Mouse (Mus musculus): ENCODE measurements at regions not wholly inside any gene's neighbourhood (a gene's known extent, or its start where the extent isn't known, plus 50 kb on each side); places are given as distances from the start of the nearest gene placed in this dataset.

DNA sequence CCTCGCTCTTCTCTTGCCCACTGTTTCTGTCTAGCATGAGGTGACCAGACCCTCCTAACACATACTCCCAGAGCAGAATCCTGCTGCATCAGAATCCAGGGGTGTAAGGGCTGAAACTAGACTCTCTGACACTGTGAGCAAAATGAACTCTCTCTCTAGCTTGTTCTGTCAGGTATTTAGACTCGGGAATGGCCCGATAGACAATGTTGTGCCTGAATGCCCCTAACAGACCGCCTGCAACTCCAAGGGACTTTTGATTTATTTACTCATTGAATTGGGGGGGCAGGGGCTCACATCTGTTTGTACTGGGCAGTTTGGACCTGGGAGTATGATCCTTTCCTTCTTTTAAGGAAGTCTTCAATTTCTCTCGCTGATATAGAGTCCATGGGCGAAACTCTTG lies 469.3 kb upstream of the Trpc7 start:
- ATAC-seq (replicated peaks in 1 of 2; ENCODE audit: insufficient read depth in 1 of 2, low FRiP score in 2 of 2, low TSS enrichment in 1 of 2, low read depth in 1 of 2, poor library complexity in 2 of 2, severe bottlenecking in 2 of 2): no peak

DNA sequence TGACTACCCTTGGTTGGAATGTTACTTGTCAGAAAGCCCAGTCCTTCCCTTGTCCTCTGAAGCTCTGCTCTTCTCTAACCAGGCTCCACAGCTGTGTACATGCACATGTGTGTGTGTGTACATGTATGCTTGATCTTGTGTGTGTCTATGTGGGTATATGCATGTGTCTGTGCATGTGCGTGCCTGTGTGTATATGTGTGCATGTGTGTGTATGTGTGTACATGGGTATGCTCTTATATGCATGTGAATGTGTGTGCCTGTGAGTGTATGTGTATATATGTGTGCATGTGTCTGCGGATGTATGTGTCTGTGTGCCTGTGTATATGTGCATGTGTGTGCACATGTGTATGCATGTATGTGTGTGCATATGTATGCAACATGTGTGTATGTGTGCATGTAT lies 468.6 kb upstream of the Trpc7 start:
- no peak for ATAC-seq (replicated peaks in 1 of 2; ENCODE audit: insufficient read depth in 1 of 2, low FRiP score in 2 of 2, low TSS enrichment in 1 of 2, low read depth in 1 of 2, poor library complexity in 2 of 2, severe bottlenecking in 2 of 2)

DNA sequence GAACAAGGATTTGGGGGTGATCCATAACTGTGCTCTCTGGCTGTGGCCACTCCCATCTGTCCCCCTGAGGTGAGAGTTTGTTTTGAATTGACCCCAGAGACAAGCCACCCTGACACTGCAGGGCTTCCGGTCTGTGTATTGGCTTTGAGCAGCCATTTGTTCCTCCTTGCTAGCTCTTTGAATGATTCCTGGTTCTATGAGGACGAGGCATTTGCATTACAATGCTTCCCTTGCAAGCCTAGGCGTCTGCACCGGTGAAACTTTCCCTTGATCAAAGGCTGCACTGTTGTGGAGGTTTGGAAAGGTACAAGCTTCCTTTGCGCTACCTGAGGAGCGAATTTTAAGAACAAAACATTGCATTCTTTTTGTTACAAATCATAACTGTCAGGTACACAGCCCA lies 466.8 kb upstream of the Trpc7 start:
- ATAC-seq (replicated peaks in 1 of 2; ENCODE audit: insufficient read depth in 1 of 2, low FRiP score in 2 of 2, low TSS enrichment in 1 of 2, low read depth in 1 of 2, poor library complexity in 2 of 2, severe bottlenecking in 2 of 2): no peak

DNA sequence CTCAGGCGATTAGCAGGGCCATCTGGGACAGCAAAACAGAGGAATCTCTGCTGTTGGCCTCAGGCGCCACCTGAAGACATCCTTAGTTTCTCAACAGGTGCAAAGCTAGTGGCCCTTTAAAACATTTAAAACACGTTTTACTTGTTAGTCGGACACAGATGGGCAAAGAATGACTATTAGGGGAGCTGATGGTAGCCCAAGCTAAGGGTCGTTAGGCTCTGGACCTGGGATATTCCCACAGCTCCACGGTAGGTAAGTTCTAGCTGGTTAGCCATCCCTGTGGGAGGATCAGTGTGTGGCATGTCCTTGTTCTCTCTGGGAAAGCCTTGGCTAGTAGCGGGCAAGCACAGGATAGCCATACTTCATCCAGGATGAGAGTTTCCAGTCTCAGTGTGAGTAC lies 465.5 kb upstream of the Trpc7 start:
- ATAC-seq (replicated peaks in 1 of 2; ENCODE audit: insufficient read depth in 1 of 2, low FRiP score in 2 of 2, low TSS enrichment in 1 of 2, low read depth in 1 of 2, poor library complexity in 2 of 2, severe bottlenecking in 2 of 2): no peak

DNA sequence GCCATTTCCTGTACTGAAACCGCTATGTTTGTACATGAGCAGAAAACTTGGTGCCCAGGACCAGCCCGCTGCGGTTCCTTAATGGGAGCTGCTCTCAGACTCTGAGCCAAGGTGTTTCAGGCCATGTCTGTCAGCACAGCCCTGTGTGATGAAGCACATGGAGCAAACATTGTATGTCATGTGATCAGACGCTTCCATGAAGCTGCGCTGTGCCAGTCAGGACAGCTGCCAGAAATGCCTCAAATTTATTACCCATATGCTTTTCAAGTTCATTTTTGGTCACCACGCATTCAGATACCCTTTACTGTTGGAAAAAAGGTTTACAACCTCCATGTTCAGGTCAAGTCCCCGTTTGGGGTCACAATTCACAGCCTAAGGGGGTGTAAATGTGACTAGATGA lies 458.8 kb upstream of the Trpc7 start:
- no peak for ATAC-seq (replicated peaks in 1 of 2; ENCODE audit: insufficient read depth in 1 of 2, low FRiP score in 2 of 2, low TSS enrichment in 1 of 2, low read depth in 1 of 2, poor library complexity in 2 of 2, severe bottlenecking in 2 of 2)

DNA sequence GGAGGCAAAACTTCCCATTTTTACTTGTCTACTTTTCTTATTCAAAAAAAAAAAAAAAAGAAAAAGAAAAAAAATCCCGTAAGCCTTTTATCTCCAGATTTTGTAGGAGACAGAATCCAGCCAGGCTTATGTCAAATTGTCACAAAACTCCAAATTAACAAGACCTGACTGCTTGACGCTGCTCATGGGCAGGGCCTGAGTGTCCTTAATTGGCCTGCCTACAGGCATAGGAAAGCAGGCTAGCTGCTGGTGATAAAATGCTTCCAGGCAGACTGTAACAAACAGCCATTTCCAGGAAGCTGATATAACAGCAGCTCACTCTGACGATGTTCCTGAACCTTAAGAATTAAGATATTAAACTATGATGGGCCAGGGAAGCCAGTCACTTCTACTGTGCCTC lies 458.2 kb upstream of the Trpc7 start:
- ATAC-seq (replicated peaks in 1 of 2; ENCODE audit: insufficient read depth in 1 of 2, low FRiP score in 2 of 2, low TSS enrichment in 1 of 2, low read depth in 1 of 2, poor library complexity in 2 of 2, severe bottlenecking in 2 of 2): no peak

DNA sequence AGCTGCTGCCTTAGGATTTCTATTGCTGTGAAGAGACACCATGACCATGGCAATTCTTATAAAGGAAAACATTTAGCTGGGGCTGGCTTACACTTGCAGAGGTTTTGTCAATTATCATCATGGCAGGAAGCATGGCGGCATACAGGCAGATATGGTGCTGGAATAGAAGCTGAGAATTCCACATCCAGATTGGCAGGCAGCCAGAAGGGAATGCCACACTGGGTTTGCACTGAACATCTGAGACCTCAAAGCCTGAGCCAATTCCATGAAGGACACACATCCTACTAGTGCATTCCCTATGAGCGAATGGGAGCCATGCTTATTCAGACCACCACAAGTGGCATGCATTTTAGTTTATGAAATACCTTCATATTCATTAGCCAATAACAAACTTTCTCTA lies 455.0 kb upstream of the Trpc7 start:
- no peak for ATAC-seq (replicated peaks in 1 of 2; ENCODE audit: insufficient read depth in 1 of 2, low FRiP score in 2 of 2, low TSS enrichment in 1 of 2, low read depth in 1 of 2, poor library complexity in 2 of 2, severe bottlenecking in 2 of 2)

DNA sequence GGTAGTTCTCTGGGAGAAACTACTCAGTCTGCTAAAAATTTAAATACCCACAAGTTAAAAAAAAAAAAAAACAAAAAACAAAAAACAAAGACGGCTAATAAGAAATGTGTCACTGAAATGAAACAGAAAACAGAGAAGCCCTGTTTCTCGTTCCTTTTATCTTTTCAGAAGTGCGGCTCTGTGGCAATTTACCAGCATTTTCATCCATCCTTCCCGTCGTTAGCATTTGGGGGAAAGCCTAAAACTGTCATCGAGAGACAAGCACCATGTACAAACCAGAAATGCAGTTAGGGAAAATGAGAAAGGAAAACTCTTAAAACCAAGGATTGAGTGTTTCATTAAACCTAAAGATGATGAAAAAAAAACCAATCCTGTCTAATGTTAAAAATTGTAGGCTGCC lies 442.9 kb upstream of the Trpc7 start:
- no peak for ATAC-seq (replicated peaks in 1 of 2; ENCODE audit: insufficient read depth in 1 of 2, low FRiP score in 2 of 2, low TSS enrichment in 1 of 2, low read depth in 1 of 2, poor library complexity in 2 of 2, severe bottlenecking in 2 of 2)

DNA sequence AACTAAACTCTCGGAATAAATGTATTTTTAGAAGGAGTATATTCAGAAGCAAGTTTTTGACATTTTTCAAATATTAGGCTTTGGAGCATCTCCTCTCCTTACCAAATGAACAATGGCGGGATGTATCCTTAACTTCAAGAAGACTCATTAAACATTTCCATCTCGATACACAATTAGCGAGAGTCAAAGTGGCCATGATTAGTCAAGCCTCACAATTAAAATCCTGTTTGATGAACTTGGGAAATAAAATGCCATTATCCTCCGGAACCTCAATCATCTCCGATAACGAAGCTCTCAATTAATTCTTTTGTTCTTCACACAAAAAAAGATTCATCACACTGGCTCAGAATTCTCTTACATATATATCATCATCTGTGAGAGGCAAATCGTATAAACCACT lies 440.8 kb upstream of the Trpc7 start:
- no peak for ATAC-seq (replicated peaks in 1 of 2; ENCODE audit: insufficient read depth in 1 of 2, low FRiP score in 2 of 2, low TSS enrichment in 1 of 2, low read depth in 1 of 2, poor library complexity in 2 of 2, severe bottlenecking in 2 of 2)

DNA sequence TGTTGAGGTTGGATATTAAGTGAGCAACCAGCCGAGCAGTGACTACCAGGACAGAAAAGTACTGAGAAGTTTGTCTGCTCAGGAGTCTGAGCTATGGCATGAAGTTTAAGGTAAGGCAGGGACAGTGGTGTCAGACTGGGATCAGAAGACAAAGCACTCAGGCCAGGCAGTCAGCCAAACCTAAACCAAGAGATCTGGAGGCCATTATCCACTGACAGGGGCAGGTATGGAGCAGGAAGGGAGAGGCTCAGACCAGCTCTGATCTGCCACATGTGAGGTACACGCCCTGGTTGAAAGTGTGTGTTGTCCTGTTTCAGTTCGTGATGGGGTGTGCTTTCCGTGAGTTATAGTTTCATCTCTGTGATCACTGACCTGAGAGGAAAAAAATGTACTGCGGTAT lies 437.2 kb upstream of the Trpc7 start:
- no peak for ATAC-seq (replicated peaks in 1 of 2; ENCODE audit: insufficient read depth in 1 of 2, low FRiP score in 2 of 2, low TSS enrichment in 1 of 2, low read depth in 1 of 2, poor library complexity in 2 of 2, severe bottlenecking in 2 of 2)

DNA sequence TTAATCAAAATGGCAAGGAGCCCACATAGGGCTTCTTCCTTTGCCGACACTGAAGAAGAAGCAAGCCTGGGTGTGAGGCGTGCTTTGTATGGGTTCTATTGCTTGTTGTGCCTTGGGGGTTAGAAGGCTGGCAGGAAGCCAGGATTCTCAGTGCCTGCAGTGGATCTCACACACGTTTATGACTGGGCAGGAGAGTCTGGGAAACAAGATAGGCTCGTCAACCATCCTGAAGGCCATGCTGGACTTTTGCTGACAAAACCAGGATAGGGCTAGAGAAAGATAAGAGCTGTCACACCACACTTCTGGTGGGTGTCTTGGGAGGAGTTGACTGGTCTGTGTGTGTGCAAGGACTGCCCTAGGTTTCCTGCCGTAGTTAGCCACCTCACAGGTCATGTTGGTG lies 436.1 kb upstream of the Trpc7 start:
- ATAC-seq (replicated peaks in 1 of 2; ENCODE audit: insufficient read depth in 1 of 2, low FRiP score in 2 of 2, low TSS enrichment in 1 of 2, low read depth in 1 of 2, poor library complexity in 2 of 2, severe bottlenecking in 2 of 2): no peak

DNA sequence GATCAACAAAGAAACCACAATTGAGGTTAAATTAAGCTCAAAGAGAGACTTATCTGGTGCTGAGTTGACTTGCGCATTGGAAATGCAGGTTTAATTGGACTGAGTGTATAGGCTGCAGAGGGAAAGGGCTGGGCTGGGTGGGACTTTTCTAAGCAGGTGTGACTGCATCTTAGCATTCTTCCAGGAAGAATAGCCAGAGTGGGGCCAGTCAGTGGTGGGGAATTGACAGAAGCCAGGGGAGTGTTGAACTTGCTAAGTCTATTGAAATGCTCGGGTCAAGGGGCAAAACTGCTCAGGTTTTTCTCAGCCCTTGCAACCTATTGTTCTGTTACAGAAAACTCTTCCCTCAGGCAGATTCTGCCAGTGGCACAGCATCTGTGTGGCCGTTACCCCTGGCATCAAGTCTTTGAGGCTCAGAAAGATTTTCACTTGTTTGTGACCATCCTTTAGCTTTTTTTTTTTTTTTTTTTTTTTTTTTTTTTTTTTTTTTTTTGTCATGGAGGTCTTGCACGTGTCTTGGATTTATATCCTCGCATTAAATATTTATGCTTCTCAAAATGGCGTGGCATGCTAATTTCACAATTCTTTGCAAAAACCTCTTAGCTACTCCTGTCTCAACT lies 429.6 kb upstream of the Trpc7 start:
- ATAC-seq (replicated peaks in 1 of 2; ENCODE audit: insufficient read depth in 1 of 2, low FRiP score in 2 of 2, low TSS enrichment in 1 of 2, low read depth in 1 of 2, poor library complexity in 2 of 2, severe bottlenecking in 2 of 2): no peak

DNA sequence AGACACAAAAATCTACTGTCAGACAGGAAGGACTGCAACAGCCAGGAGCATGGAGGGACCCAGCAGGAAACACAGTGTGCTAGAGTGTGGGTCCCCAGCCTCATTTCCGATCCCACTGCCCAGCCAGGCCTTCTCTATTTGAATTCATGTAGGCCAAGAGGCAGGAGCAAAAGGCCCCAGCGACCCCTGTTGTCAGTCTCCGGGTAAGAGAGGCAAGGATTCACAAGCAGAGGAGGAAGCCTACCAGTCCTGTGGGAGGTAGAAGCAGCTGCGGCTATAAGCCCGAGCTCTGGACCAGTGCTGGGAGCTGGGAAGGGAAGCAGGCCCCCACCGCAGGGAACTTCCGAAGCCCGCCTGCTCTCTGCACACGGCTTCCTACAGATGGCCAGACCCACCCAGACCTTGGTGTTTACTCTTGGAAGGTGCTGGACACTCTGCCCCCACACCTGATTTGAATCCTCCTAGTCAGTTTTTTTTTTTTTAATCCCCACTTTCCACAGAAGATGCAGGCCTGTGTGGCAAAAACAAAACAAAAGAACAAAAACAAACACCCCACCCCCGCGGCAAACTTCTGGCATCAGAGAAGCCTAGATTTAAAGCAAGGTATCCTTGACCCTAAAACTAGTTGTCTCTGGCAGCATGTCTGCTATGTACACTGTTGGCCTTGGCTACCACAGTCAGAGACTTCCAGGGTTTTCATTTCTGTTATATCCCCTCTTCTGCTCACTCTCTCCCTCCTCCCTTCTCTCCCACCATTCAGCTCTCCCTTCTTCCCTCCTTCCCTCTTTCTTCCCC lies 420.6 kb upstream of the Trpc7 start:
- no peak for ATAC-seq (replicated peaks in 1 of 2; ENCODE audit: insufficient read depth in 1 of 2, low FRiP score in 2 of 2, low TSS enrichment in 1 of 2, low read depth in 1 of 2, poor library complexity in 2 of 2, severe bottlenecking in 2 of 2)

DNA sequence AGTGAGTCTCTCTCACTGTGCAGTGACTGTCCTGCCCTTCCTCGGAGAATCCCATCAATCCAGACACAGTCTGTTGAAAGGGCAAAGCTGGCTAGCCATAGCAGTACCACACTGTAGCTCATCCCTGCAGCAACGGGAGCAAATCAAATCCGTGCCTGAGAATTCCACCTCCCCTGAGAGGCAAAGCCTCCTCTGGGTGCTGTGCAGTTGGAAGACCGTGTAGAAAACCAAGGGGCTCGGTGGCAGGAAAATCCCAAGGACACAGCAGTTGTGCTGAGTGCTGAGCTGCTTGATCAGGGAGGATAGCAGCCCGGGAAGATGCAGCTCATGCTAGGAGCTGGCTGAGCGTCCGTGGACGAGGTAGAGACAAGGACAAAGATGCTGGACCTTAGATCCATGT lies 418.7 kb upstream of the Trpc7 start:
- ATAC-seq (replicated peaks in 1 of 2; ENCODE audit: insufficient read depth in 1 of 2, low FRiP score in 2 of 2, low TSS enrichment in 1 of 2, low read depth in 1 of 2, poor library complexity in 2 of 2, severe bottlenecking in 2 of 2): no peak

DNA sequence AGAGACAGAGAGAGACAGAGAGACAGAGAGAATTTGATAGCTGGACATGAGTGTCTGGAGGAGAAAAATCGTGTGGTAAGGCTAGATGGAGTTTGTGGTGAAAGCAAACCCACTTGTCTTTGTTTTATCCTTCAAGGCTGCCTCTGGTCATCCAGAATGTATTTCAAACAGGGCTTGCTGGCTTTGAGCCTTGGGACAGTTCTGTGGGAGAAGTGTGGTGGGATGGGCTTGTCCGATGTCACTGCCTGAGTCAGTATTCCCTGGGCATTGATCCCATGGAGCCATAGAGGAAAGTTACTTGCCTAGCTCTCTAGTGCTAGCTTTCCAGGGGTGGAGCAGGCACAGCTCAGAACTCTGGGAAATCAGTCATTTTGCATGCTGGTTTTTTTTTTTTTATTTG lies 417.9 kb upstream of the Trpc7 start:
- ATAC-seq (replicated peaks in 1 of 2; ENCODE audit: insufficient read depth in 1 of 2, low FRiP score in 2 of 2, low TSS enrichment in 1 of 2, low read depth in 1 of 2, poor library complexity in 2 of 2, severe bottlenecking in 2 of 2): no peak

DNA sequence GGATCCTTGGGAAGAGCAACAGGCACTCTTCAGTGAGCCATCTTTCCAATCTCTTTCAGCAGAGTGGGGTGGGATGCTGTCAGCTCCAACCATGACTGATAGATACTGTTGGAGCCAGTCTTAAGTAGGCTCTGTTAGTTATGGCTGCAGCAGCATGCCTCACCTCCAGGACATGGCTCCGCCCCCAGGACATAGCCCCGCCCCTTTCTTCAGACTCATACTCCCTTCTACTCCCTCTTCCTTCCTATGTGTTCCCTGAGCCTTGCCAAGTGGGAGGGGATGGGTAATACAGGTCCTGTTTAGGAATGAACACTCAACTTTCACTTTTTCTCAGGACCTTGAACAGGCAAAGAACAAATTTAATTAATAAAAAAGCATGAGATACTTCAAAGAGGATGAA lies 415.4 kb upstream of the Trpc7 start:
- ATAC-seq (replicated peaks in 1 of 2; ENCODE audit: insufficient read depth in 1 of 2, low FRiP score in 2 of 2, low TSS enrichment in 1 of 2, low read depth in 1 of 2, poor library complexity in 2 of 2, severe bottlenecking in 2 of 2): no peak

DNA sequence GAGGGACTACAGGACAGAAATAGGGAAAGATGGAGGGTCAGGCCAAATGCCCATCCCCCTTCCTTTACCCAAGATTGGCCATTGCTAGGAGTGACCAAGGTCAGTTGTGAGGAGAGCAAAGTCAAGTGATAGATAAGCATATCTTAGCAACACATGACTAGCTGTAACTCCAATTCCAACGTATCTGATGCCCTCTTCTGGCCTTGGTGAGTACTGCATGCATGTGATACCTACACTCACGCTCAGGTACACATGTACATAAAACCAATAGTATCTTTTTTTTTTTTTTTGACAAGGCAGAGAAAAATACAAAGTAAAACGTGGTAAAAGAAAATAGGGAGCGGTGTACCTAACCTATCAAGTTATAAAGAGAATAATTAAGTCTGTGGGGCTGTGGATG lies 413.8 kb upstream of the Trpc7 start:
- no peak for ATAC-seq (replicated peaks in 1 of 2; ENCODE audit: insufficient read depth in 1 of 2, low FRiP score in 2 of 2, low TSS enrichment in 1 of 2, low read depth in 1 of 2, poor library complexity in 2 of 2, severe bottlenecking in 2 of 2)

DNA sequence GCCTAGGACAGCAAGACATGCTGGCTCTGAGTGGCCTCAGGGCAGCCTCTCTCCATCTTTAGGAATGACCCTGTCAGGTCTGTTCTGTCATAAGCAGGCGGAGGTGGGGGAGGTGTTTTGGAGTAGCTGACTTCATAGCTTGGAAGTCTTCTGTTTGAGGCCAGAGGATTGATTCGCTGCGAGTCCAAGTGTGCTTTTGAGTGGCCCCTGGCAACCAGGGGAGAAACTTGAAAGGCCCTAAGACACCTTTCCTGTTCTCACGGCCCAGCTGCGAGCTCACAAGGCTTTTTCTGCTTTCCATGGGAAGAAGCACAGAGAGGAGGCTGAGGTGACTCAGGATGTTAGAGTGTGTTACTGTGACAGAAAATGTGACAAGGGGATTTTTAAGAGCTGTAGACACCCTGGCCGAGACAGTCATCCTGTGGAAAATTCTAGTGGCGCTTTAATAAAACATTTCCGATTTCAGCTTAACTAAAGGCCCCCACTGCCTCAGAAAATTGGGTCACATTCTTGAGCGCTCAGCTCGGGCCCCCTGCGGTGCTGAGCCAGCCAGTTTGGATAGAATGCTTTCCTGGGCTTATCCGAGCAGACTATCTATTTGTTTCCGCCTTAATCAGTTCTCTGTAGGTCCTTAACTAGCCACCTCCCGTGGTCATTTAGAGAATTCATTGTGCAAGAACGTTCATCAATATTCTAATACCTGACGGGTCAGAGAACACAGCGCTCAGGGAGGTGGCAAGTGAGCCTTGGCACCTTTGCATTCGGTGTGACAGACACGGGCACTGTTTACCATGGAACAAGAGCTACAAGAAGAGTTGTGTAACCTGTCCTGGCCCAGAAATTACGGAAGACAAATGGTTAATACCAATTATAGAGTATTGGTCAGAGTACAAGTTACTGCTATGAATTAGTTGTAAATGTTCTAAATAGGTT lies 412.4 kb upstream of the Trpc7 start:
- ATAC-seq (replicated peaks in 1 of 2; ENCODE audit: insufficient read depth in 1 of 2, low FRiP score in 2 of 2, low TSS enrichment in 1 of 2, low read depth in 1 of 2, poor library complexity in 2 of 2, severe bottlenecking in 2 of 2): no peak
